Mouse (Mus musculus): ENCODE data around the gene Gopc.

Gopc gene

GRCm38 (mm10) chr10:52381845-52382591 lies at the start of gene Gopc:
Gene Gopc, minus strand, starts transcription at chr10:52382124.
- DNase-seq (ENCODE audit: low spot score in 2 of 2), result peak; percentile 95 to 97

DNA sequence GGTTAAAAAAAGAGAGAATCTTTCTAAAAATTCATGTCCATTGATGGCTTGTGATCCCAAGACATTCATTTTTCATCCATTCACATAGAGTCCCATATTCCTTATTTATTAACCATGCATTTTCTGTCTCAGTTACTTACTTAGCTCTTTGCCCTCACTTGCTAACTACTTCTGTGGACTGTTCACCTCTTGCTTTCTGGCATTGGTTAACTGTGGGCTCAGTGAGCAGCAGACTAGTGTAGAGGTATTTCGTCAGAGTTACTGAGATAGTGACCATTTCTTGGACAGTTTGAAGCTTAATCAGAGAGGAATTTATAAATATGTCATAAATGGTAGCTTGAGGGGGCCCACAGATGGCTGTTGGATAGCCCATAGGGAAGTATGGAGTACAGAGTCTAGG lies 49.0 kb upstream of the Gopc start:
- DNase-seq (ENCODE audit: low spot score in 2 of 2), result no peak

- DNase-seq (ENCODE audit: low spot score in 2 of 2), result no peak
Measured at GRCm38 (mm10) chr10:52427634-52428415, 45.9 kb upstream of the Gopc start.

DNA sequence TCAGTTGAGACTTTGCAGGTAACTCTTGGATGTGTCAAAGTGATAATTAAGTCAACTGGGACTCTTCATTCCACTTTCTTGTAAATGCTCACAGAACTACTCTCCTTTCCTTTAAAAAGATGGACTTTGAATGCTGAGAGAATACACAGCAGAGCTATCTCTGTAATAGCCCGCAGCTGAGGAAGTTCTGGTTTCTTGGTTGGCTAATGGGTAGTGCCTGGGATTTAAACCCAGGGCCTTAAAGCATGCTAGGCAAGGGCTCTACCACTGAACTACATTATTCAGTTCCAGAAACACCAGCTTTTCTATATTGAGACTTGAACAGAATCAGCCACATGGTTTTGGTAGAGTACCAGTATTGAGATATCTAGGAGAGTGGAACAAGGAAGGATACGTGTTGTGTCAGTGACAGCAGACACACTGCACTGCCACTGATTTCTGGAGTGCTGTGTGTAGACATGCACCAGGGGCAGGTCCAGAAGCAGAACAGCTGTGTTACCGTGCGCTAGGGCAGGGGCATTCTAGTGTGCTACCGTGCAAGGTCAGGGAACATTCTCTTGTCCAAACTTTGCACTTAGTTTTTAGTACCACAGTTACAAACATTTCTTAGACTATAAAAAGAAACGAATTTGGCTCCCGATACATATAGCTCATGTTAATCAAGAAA lies 44.5 kb upstream of the Gopc start:
- no peak for DNase-seq (ENCODE audit: low spot score in 2 of 2)

GRCm38 (mm10) chr10:52423097-52423496 lies 41.2 kb upstream of the Gopc start:
- no peak for DNase-seq (ENCODE audit: low spot score in 2 of 2)

- DNase-seq (ENCODE audit: low spot score in 2 of 2), result no peak
Measured at GRCm38 (mm10) chr10:52421716-52422115, 39.8 kb upstream of the Gopc start.

DNA sequence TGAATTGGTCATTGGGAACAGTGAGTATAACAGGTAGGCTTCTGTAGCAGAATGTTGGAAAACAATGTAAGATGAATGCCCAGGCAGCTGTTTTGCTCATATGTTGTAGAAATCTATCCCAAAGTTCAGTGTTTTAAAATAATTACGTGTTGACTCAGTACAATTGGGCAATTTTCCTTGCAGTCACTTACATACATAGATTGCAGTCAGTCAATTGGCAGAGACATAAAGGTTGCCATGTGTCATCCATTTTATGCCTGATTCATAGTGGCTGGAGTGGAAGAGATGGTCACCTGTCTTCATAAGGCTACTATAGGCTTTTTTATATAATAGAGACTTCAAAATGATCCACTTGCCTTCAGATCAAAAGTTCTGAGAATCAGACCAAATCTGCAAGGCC lies 38.6 kb upstream of the Gopc start:
- no peak for DNase-seq (ENCODE audit: low spot score in 2 of 2)

DNA sequence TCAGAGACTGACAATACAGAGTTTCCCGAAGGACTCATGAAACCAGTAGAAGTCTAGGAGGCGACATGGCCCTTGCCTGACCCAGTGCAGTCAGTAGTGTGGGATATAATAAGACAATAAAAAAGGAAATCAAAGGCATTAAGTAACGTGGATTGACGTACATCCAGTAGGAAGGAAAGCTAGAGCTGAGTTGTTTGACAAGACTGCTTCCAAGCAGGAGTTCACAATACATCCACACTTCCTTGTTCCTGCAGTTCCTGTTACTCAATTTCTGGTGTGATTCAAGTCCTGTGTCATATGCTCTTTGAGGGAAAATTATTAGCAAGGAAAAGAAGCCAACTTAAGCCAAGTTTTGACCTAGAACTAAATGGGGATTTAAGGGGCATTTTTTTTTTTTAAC lies 37.5 kb upstream of the Gopc start:
- no peak for DNase-seq (ENCODE audit: low spot score in 2 of 2)

DNA sequence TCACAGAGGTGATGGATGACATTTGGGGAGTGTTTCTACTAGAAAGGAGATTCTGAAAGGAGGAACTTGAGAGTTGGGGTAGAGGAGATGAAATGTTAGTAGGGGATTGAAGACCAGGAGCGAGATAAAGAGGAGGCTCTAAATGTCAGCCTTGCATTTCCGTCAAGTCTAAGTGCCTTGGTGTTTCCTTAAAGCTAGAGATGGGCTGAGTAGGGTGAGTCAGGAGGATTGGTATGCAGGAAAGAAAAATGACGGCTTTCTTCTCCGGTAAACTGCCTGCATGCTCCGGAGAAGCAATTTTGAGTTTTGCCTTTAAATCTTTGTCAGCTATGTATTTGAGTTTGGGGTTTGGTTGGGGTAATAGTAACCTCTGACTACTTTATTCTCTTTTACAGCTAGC lies 37.0 kb upstream of the Gopc start:
- DNase-seq (ENCODE audit: low spot score in 2 of 2), result no peak

DNA sequence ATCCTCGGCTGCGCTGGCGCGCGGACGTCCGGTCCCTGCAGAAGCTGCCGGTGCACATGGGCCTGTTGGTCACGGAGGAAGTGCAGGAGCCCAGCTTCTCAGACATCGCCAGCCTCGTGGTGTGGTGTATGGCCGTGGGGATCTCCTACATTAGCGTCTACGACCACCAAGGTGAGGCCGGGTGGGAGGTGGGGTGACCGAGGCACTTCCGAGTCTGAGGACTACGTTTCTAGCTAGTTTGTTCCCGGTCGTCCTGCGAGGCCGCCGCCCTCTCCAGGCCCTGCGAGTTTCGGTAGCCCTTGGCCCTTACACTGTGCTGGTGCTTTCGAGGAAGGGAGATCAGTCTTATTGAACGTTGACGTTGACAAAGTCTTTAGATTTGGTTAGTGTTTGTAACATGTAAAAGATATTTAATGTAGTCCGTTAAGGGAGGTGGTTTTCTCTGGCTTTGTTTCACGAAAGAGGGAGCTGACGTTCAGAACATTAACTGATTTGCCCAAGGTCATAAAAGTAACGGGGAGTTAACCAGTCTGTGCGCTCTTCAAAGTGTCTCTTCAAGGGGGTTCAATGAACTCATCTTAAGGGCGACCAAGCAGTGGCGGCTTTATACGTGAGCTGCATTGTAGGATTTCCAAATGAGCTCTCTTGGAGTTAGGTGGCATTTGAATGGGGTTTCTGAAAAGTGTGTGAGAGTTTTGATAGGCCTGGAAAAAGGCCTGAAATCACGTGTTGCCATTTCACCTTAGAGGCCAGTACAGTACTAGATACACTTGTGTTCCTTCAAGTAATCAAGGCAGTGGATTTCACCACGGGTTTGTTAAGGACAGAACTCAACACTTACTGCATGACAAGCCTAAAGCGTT lies 36.3 kb upstream of the Gopc start:
- no peak for DNase-seq (ENCODE audit: low spot score in 2 of 2)

- DNase-seq (ENCODE audit: low spot score in 2 of 2), result peak; percentile 95 to 97
Measured at GRCm38 (mm10) chr10:52417299-52417997, 35.5 kb upstream of the Gopc start, which contains the start of gene Nus1. Gene Nus1, plus strand, starts transcription at chr10:52417547.

DNA sequence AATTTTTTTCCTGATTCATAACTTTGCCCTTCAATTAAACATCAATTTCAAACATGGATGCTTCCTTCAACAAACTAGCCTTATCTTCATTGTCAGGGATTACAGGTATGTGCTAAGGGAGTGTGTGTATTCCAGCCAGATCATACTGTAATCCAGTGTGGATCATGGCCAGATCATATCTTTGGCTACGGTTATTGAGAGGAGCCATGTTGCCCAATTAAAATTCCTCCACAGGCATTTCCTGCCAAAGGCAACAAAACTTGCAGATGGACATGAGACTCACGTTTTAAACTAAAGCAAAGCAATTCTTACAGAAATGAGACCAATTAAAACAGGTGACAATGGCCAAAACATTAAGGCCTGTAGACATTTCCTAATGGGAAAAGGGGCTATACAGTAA lies 34.5 kb upstream of the Gopc start:
- no peak for DNase-seq (ENCODE audit: low spot score in 2 of 2)

DNA sequence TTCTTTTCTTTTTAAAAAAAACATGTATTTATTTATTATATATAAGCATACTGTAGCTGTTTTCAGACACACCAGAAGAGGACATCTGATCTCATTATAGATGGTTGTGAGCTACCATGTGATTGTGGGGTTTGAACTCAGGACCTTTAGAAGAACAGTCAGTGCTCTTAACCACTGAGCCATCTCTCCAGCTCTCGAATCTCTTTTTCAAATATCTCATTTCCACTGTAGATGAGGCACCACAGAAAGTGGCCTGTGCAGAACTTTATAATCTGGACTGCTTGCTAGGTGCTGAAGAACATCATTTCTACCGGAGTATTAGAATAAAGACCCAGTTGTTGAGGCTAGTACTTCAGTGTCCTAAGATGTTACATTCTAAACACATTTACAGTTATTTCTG lies 33.1 kb upstream of the Gopc start:
- no peak for DNase-seq (ENCODE audit: low spot score in 2 of 2)

DNA sequence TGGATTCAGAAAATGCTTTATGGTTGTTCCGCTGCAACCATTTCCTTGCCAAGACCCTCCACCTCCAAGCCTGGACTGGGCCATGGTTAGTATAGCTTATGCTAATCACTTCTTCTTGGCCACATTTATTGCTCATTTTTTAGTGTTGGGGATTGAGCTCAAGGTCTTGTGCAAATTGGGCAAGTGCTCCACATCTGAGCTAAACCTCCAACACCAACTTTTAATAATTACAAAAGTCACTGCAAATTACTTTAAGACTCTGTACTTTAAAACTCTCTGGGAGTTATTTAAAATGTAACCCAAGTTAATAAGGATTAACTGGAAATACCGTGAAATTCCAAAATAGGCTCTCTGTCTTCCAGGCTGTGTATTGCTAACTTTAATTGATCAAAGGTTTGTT lies 25.6 kb upstream of the Gopc start:
- no peak for DNase-seq (ENCODE audit: low spot score in 2 of 2)

DNA sequence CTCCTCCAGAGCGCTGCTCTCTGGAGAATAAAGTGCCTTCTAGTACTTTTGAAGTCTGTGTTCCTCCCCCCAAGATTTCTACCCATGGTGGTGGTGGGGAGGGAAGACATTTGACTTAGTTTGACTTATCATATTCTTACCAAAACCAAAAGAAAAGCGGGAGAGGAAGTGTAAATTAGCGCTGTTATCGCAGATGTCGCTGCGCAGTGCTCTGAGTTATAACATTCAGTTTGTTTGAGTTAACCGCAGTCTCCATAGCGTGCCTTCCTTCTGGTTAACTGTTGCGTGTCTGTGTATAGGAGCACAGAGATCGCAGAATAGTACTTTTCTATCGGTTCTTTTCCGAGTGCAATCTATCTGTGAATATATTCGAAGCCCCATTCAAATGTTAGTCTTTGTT lies 23.2 kb upstream of the Gopc start:
- DNase-seq (ENCODE audit: low spot score in 2 of 2), result no peak

- no peak for DNase-seq (ENCODE audit: low spot score in 2 of 2)
Measured at GRCm38 (mm10) chr10:52399722-52400121, 17.8 kb upstream of the Gopc start.

DNA sequence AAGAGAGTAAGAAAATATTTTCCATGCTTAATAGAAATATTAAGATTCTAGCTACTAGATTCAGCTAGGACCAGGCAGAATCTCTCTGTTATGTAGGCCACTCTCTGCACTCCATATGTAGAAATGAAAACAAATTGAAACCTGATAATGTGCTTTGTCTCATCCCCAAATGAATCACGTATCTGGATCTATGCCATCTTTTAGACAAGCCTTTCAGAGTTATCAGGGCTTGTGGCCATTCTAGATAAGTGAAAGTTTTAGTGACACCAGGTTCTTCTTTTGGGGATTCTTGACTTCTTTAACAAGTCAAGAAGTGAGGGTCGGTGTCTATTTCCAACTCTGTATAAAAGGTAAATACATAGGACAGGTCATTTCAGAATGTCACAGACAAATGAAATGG lies 16.8 kb upstream of the Gopc start:
- no peak for DNase-seq (ENCODE audit: low spot score in 2 of 2)

- no peak for DNase-seq (ENCODE audit: low spot score in 2 of 2)
Measured at GRCm38 (mm10) chr10:52396647-52397046, 14.7 kb upstream of the Gopc start.

DNA sequence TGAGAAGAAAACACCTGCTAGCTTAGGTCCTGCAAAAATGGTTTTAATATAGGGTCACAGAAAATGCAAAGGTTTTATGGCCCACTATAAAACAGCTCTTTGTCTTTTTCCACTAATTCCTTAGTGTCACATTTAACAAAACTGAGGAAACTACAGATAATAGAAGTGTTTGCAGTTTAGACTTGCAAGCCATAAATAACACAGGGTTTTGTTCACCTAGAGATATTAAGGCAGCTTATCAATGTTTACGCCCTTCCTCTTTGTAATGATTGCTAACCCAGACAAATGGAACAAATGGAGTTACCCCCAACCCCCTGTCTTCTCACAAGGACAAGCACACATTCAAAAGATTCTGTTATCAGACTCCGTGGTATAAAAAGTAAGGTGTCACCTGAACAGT lies 9.3 kb upstream of the Gopc start:
- no peak for DNase-seq (ENCODE audit: low spot score in 2 of 2)

GRCm38 (mm10) chr10:52389438-52389837 lies 7.5 kb upstream of the Gopc start:
- no peak for DNase-seq (ENCODE audit: low spot score in 2 of 2)

DNA sequence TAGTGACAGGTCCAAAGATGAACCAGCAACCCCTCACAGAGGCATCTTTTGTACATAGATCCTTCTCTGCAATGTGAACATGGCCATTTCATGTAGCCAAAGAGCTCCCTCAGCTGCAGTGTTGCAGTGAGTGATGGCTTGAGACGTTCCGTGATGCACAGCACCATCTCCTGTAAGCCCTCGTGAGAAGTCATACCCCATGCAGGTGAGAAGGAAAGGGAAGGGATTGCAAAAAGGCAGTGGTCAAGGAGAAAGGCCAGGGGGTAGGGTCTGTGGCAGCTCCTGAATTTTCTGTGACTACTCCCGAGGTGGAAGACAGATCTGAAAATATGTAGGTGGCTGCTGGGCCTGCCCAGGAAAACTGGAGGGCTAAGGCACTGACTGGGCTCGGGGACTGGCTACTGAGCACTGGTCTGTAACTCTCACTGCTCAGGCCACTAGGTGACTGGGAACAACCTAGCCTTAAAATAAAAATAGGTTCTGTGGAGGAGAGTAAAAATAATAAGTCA lies 7.1 kb upstream of the Gopc start, which contains the start of gene Nepn:
Gene Nepn (plus strand): TSS at position 51 of the 509 bp plus-strand sequence.
- DNase-seq (ENCODE audit: low spot score in 2 of 2), result no peak

Data from frontal cortex, postnatal 14 days (tissue).